In genomic region chr1:143710627-143710976, GRCm38 (mm10) we compare ENCODE assay signal across 16 mouse cellular contexts. TPM values are rescaled to one million over a fixed set of nuclear protein-coding genes. Genes with fewer than 3 reads are reported as not detected.
DNase-seq lines count a peak whose midpoint lies in the region; ATAC-seq lines count a peak whose summit lies in the region.
"Had no signal": no experiment of that assay in that cellular context is flagged by ENCODE, and none has a peak within 500 bp of the region (broad histone marks: within the 10 kb centered on the region; RNA-seq: fewer than 3 reads in every experiment).

No protein-coding gene starts in this region.

- no peak overlapping the region for H3K4me3 ChIP-seq in liver, embryonic 15.5 days (replicated peaks)
- H3K4me3 ChIP-seq in liver, embryonic 12.5 days: no peak overlapping the region
- no peak overlapping the region for H3K4me3 ChIP-seq in forebrain, embryonic 10.5 days
- H3K4me3 ChIP-seq in forebrain, embryonic 13.5 days: no peak overlapping the region
- H3K4me3 ChIP-seq: embryonic facial prominence, embryonic 13.5 days; limb, embryonic 15.5 days; midbrain, embryonic 15.5 days had no signal

- H3K4me1 ChIP-seq in liver, embryonic 15.5 days (replicated peaks): peaks cover 15% of the 10 kb centered on the region
- H3K4me1 ChIP-seq in liver, embryonic 12.5 days: no peaks in the 10 kb centered on the region
- H3K4me1 ChIP-seq in forebrain, embryonic 10.5 days: peaks cover 6% of the 10 kb centered on the region
- 0 out of 2 replicates have a peak, but pooled peaks cover 9% of the 10 kb centered on the region for H3K4me1 ChIP-seq in forebrain, embryonic 13.5 days
- H3K4me1 ChIP-seq: limb, embryonic 15.5 days; midbrain, embryonic 15.5 days had no signal

- H3K4me2 ChIP-seq in liver, embryonic 15.5 days: no peak overlapping the region
- H3K4me2 ChIP-seq in liver, embryonic 12.5 days: no peak overlapping the region
- H3K4me2 ChIP-seq in forebrain, embryonic 13.5 days: no peak overlapping the region
- H3K4me2 ChIP-seq: embryonic facial prominence, embryonic 13.5 days; limb, embryonic 15.5 days; midbrain, embryonic 15.5 days had no signal

- no peak for ATAC-seq in liver, embryonic 15.5 days (ENCODE audit: insufficient read depth)
- no peak for ATAC-seq in liver, embryonic 12.5 days
- no peak for ATAC-seq in forebrain, embryonic 13.5 days
- peak; percentile 65 for ATAC-seq in megakaryocyte, adult 5-6 weeks (ENCODE audit: poor library complexity, severe bottlenecking)
- ATAC-seq: midbrain, embryonic 15.5 days had no signal

- H3K9ac ChIP-seq in liver, embryonic 15.5 days: no peak overlapping the region
- H3K9ac ChIP-seq in liver, embryonic 12.5 days: no peak overlapping the region
- H3K9ac ChIP-seq in forebrain, embryonic 13.5 days: no peak overlapping the region
- H3K9ac ChIP-seq: embryonic facial prominence, embryonic 13.5 days; limb, embryonic 15.5 days; midbrain, embryonic 15.5 days had no signal

- H3K36me3 ChIP-seq in liver, embryonic 15.5 days (replicated peaks): no peaks in the 10 kb centered on the region
- H3K36me3 ChIP-seq in liver, embryonic 12.5 days: no peaks in the 10 kb centered on the region
- no peaks in the 10 kb centered on the region for H3K36me3 ChIP-seq in forebrain, embryonic 10.5 days (replicated peaks)
- H3K36me3 ChIP-seq in forebrain, embryonic 13.5 days (ENCODE audit: poor library complexity, severe bottlenecking): no peaks in the 10 kb centered on the region
- H3K36me3 ChIP-seq: embryonic facial prominence, embryonic 13.5 days; limb, embryonic 15.5 days; midbrain, embryonic 15.5 days had no signal

- H3K27me3 ChIP-seq in liver, embryonic 15.5 days: no peaks in the 10 kb centered on the region
- H3K27me3 ChIP-seq in liver, embryonic 12.5 days (replicated peaks): no peaks in the 10 kb centered on the region
- no peaks in the 10 kb centered on the region for H3K27me3 ChIP-seq in forebrain, embryonic 10.5 days (ENCODE audit: poor library complexity, severe bottlenecking)
- no peaks in the 10 kb centered on the region for H3K27me3 ChIP-seq in forebrain, embryonic 13.5 days
- H3K27me3 ChIP-seq: embryonic facial prominence, embryonic 13.5 days; limb, embryonic 15.5 days; midbrain, embryonic 15.5 days had no signal

- WGBS in liver, embryonic 15.5 days (ENCODE audit: insufficient replicate concordance): 52% methylated on average over 5 of the region's 5 CpGs
- WGBS in liver, embryonic 12.5 days (ENCODE audit: insufficient replicate concordance): 50% methylated on average over 5 of the region's 5 CpGs
- 82% methylated on average over 5 of the region's 5 CpGs for WGBS in forebrain, embryonic 10.5 days
- 84% methylated on average over 5 of the region's 5 CpGs for WGBS in forebrain, embryonic 13.5 days

- H3K9me3 ChIP-seq in liver, embryonic 15.5 days (replicated peaks): no peaks in the 10 kb centered on the region
- no peaks in the 10 kb centered on the region for H3K9me3 ChIP-seq in liver, embryonic 12.5 days (replicated peaks)
- no peaks in the 10 kb centered on the region for H3K9me3 ChIP-seq in forebrain, embryonic 10.5 days
- no peaks in the 10 kb centered on the region for H3K9me3 ChIP-seq in forebrain, embryonic 13.5 days (replicated peaks)
- H3K9me3 ChIP-seq: embryonic facial prominence, embryonic 13.5 days; limb, embryonic 15.5 days; midbrain, embryonic 15.5 days had no signal

- DNase-seq in forebrain, embryonic 10.5 days (ENCODE audit: extremely low spot score, low spot score): no peak
- DNase-seq in gastrocnemius, adult 8-10 months (ENCODE audit: low spot score in 2 of 2): no peak
- DNase-seq in frontal cortex, postnatal 36 days (ENCODE audit: low spot score in 2 of 2): no peak
- DNase-seq: adrenal gland, adult 2 months; cerebellum, adult 9-10 months; heart, postnatal 36 days; kidney, adult 18-20 months; kidney, postnatal 14 days; thymus, postnatal 14 days had no signal

- H3K27ac ChIP-seq in liver, embryonic 15.5 days (replicated peaks): 0 out of 2 replicates have a peak overlapping the region, but pooled peaks have one; percentile 1
- H3K27ac ChIP-seq in liver, embryonic 12.5 days: no peak overlapping the region
- 0 out of 2 replicates have a peak overlapping the region, but pooled peaks have one; percentile 2 for H3K27ac ChIP-seq in forebrain, embryonic 10.5 days
- H3K27ac ChIP-seq in forebrain, embryonic 13.5 days: peak overlapping the region; percentile 81
- H3K27ac ChIP-seq: embryonic facial prominence, embryonic 13.5 days; limb, embryonic 15.5 days; midbrain, embryonic 15.5 days had no signal

RNA-seq across cellular contexts. Expression of gene Glrx2, which starts 5.5 kb away (rescaled TPM):
- polyA plus RNA-seq in liver, embryonic 15.5 days (2015; fragmentation: Nextera tagmentation; extraction: Ambion mirVana): 41.4 and 51.2 TPM in 2 replicates
- polyA plus RNA-seq in liver, embryonic 12.5 days (2016; fragmentation: Nextera tagmentation; extraction: Ambion mirVana): 80.1 and 82.5 TPM in 2 replicates
- polyA plus RNA-seq in forebrain, embryonic 10.5 days (2016; fragmentation: Nextera tagmentation; extraction: Ambion mirVana): 88.1 and 89.1 TPM in 2 replicates
- 161 and 192 TPM in 2 replicates for polyA plus RNA-seq in forebrain, embryonic 13.5 days (2015; fragmentation: Nextera tagmentation; extraction: Ambion mirVana)
- 81.5 and 98.7 TPM in 2 replicates for total RNA-seq in megakaryocyte, adult 5-6 weeks (2015)
- total RNA-seq in megakaryocyte, adult 5-6 weeks (2017): 21.5 and 22.3 TPM in 2 replicates
- 10 to 100 TPM; 81.4 to 90.4 (median 85.8) TPM for total RNA-seq in gastrocnemius, adult 8-10 months (2022)

RNA-seq across cellular contexts. Expression of gene Cdc73, which starts 7.9 kb away (rescaled TPM):
- polyA plus RNA-seq in liver, embryonic 15.5 days (2015; fragmentation: Nextera tagmentation; extraction: Ambion mirVana): 12.7 and 13.4 TPM in 2 replicates
- 26.5 and 28.4 TPM in 2 replicates for polyA plus RNA-seq in liver, embryonic 12.5 days (2016; fragmentation: Nextera tagmentation; extraction: Ambion mirVana)
- polyA plus RNA-seq in forebrain, embryonic 10.5 days (2016; fragmentation: Nextera tagmentation; extraction: Ambion mirVana): 33.8 and 33.9 TPM in 2 replicates
- 24.0 and 30.6 TPM in 2 replicates for polyA plus RNA-seq in forebrain, embryonic 13.5 days (2015; fragmentation: Nextera tagmentation; extraction: Ambion mirVana)
- total RNA-seq in megakaryocyte, adult 5-6 weeks (2015): 47.0 and 47.1 TPM in 2 replicates
- total RNA-seq in megakaryocyte, adult 5-6 weeks (2017): 11.2 and 15.5 TPM in 2 replicates
- 10 to 100 TPM; 47.1 to 59.3 (median 52.9) TPM for total RNA-seq in gastrocnemius, adult 8-10 months (2022)
